Mouse (Mus musculus) adrenal gland, postnatal 25 days (tissue): ENCODE measurements around the gene Wfdc15a. TPM values are rescaled to one million over a fixed set of nuclear protein-coding genes. Genes with fewer than 3 reads are reported as not detected.
A peak's percentile ranks its signal among the peaks of the same experiment; 100 is the strongest.
"Not testable (repeated sequence)": the region's sequence is repeated elsewhere in the genome, so short reads cannot be mapped to it uniquely, and the experiment has no call there.

Experiments
- DNase-seq: peaks from one replicate; pipeline ENCODE4 v3.0.0; 2021; ENCODE audit warnings: mixed read lengths
- long read RNA-seq: library from polyadenylated mRNA; stranded (forward); transcript quantifications from one replicate; pipeline ENCODE4 v2.0.0, GENCODE M21; 2021
- total RNA-seq: library from RNA; stranded (reverse); gene quantifications from 2 replicates; pipeline ENCODE4 v1.2.3, GENCODE M21; 2021

The Wfdc15a gene
- not detected in 2 replicates for total RNA-seq
- long read RNA-seq, result 0 reads

DNA sequence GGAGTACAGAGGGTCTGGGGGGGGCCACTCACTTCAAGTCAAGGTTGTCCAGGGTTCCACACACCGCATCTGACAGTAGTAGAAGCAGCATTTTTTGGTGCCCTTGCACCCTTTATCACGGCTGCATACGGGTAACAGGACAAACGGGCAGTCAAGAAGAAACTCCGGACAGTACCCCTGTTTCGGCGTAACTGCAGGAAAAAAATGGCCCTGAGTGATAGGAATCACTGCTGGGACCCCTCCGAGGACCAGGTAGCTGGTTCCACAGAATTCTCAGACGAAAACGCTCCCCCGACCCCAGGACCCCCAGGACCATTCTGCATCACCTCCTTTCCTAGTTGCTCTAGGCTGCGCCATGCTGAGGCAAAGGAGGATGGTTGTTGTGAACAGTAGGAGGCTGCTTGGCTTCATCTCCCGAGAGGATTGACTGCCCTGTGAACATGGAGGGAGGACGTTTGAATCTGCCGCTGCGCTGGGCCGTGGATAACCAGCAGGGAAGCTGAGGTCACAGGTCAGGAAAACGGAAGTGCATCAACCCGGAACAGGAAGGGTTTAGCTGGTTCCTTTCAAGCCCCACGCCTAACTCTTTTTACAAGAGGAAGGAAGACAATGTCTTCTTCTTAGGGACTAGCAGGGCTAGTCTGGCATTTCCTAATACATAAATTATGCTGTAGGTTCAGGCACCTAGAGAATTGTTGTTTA is at the start of gene Wfdc15a:
TSS of gene Wfdc15a (minus strand) at position 505 of the 702 bp plus-strand sequence.
- DNase-seq, result no peak

DNA sequence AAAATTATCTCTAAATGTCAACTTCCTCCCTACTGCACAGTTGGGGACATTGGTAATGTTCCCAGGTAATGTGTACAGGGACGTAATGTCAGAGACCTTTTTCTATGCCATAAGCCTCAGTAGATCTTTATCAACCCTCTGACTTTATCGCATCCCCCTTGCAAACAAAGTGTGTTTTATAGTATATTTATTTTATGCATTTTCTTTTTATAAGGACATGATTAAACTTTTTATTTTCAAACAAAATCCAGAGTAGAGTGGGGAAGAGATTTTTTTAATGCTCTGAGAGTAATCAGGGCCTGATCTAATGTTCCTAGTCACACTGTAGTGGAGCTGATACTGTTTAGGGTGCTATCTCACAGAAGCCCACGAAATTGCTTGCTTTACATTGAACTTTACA is 38.4 kb upstream of the Wfdc15a start, which contains the start of gene Svs2:
TSS of gene Svs2 (minus strand) at position 101 of the 400 bp plus-strand sequence.
- no peak for DNase-seq

DNA sequence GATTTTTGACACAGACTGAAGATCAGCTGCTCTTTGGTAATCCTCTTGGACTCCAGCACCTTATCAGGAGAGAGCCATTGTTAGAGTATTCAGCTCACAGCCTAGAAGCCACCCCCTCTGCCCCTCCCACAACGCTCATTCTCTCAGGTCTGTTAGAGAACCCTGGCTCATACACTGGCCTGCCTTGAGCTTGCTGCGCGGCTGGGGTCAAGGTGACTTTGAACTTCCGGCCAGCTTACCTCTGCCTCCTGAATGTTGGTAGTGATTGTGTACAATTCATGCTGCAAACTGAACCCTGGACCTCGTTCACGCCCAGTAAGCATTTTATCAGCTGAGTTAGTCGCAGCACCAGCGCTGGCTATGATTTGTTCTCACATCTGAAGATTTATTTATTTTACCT is 32.7 kb upstream of the Wfdc15a start:
- no peak for DNase-seq

DNA sequence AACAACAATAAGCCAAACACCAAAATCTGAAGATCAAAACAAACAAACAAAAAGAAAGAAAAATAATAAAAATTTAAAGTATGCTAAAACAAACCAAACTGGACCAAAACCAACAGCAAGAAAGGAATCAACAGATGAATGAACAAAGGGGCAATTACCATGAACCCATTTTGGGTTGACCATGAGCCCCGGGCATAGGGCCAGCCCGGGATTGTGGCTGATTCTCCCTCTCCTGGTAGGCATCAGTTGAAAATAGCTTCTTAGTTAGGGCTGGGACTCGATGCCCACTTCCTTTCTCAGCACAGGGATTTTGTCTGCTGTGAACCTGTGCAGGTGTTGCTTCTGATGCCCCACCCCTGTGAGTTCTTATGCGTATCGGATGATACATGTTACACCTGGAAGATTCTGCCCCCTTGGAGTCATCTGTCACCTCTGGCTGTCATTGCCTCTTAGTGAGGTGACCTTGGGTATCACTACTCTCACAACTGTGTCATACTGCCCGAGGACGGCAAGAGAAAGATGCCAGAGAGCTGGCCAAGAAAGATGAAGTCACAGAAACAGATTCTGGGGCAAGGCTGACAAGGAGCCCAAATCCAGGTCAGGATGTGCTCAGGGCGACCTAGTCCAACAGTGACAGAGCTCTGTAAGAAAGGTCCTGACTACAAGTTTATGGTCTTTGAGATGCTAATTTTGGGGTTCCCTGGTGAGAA is 28.6 kb upstream of the Wfdc15a start:
- DNase-seq, result peak; percentile 12

DNA sequence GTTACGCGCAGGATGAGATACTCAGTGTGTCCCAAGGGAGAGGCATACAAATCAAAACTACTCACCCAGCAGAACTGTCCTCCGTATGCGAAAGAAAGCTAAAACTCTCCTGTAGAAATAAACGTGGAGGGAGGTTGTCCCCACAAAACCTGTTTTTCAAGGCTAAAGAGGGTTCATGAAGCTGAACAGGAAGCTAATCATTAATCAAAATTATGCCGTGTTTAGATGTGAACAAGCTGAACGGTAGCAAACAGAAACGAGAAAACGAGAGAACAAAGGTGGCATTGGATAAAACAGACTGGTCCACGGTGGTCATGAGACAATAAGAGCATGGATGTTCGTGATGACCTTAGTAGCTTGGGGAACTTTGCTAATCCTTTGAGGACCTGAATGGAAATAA is 21.6 kb upstream of the Wfdc15a start, which contains the start of gene Wfdc15b:
TSS of gene Wfdc15b (minus strand) at position 139 of the 400 bp plus-strand sequence.
- no peak for DNase-seq

DNA sequence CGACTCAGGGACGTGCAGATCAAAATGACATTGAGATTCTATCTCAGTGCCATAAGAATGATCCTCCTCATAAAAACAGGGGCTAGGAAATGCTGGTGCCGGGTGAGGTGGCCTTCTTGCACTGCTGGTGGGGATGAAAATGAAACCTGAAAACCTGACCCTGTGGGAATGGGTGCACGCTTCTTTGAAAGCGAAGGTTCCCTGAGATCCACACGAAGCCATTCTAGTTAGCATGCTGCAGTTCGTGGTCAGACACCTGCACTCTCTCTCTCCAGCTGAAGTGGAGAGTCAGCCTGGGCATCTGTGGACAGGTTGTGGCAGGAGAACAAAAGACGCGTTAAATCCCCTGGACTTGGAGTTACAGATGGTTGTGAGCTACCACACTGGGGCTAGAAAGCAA is 19.4 kb upstream of the Wfdc15a start:
- DNase-seq, result no peak

DNA sequence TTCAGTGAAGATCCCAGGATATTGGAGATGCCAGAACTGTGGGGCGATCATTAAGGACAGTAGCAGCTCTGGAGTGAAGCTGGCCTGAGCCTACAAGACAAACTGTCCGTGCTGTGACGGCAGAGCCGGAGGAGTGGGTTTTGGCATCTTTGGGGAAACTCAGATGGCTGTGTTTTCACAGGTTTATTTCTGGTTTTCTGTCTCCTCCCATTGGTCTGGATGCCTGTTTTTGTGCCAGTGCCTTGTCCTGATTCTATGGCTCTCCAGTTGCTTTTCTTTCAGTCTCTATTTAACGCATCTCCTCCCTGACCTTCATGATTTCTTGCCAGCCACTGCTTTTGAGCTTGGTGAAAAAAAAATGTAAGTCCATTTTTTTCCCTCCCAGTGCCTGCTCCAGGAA is 12.8 kb upstream of the Wfdc15a start:
- DNase-seq, result no peak

DNA sequence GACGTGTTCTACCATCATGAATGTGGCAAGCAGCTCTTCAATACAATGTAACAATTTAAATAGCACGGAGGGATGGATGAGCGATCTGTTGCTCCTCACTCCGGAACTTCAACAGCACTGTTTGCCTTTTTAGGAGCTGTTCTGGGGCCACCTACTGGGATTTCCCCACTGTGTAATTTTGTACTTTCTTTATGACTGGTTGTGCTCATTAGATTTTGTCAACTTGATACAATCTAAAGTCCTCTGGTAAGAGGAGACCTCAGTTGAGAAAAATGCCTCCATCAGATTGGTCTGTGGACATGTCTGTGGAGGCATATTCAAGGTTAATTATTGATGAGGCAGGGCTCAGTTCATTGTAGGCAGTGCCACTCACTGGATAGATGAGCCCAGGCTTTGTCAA is 11.0 kb upstream of the Wfdc15a start:
- DNase-seq, result no peak

DNA sequence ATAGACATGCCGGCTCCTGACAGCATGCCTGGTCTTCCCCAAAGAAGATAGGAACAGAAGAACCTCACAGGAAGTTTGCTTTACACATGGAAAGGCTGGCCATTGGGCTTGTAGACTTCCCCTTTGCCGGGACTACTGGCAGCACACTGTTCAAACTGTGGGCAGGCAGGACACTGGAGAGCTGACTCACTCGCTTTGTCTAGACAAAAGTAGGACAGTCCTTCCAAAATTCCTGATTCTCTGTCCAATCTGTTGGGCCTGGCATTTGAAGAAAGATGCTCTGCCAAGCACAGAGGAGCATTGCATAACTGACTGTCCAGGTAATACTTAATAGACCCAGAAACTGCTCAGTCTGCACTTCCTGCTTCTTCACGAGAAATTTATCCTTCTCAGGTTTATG is 6.7 kb upstream of the Wfdc15a start:
- no peak for DNase-seq

DNA sequence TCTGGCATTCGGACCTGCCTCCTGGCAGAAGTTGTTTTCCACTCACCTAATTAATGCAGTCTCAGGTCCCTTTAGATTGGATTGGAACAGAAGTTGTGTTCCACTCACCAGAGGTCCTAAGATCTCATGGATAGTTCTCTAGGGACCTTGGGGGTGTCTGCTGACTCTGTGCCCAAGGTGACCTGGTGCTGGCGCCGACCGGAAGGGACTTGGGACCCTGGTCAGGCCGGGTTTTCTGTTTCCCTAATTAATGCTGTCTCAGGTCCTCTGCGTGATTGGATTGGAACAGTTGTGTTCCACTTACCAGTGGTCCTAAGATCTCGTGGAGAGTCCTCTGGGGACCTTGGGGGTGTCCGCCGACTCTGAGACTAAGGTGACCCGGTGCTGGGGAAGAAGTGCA is 6.1 kb upstream of the Wfdc15a start:
- DNase-seq, result not testable (repeated sequence)

DNA sequence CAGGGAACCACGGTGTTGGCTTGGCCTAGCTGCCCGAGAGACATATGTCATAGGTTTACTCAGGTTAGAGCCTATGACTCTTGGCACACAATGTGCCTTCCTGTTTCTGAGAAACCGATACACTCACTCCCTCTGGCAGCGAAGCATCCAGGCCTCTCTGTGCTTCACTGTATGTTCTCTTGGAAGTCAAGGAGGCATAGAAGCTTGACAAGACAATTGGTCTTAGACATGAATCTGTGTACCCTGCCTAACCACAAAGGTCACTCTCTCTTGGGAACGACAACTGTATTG is 3.3 kb downstream of the Wfdc15a start:
- DNase-seq, result no peak

DNA sequence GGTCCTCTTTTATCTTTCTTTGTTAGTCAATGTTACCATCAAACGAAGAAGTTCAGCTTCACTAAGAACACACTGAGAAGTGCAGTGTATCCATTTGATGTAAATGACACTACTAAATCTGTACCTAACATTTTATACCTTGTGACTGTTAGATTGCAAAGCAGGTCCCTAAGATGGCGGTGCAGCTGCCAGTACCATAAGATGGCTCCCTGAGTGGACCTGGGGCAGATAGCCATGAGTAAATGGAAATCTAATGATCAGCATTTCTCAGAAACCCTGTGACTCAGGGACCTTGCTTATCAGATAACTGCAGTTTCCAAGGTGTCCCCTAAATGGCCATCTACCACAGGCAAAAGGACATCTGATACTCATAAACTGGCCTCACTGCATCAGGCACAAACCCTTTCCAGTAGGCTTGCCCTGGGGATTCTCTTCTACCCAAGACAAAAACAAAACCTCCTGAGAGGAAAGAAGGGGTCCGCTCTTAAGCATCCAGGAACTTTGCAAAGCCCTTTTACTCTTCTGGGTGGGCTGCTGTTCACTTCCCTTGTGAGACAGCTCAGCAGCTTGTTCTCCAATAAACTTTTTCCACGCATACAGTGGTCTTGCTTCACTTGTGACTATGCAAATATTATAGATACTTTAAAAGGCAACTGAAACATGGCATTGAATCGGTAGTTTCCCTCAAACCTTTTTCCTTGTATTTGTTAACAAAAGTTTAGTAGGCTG is 3.8 kb downstream of the Wfdc15a start:
- DNase-seq, result no peak

DNA sequence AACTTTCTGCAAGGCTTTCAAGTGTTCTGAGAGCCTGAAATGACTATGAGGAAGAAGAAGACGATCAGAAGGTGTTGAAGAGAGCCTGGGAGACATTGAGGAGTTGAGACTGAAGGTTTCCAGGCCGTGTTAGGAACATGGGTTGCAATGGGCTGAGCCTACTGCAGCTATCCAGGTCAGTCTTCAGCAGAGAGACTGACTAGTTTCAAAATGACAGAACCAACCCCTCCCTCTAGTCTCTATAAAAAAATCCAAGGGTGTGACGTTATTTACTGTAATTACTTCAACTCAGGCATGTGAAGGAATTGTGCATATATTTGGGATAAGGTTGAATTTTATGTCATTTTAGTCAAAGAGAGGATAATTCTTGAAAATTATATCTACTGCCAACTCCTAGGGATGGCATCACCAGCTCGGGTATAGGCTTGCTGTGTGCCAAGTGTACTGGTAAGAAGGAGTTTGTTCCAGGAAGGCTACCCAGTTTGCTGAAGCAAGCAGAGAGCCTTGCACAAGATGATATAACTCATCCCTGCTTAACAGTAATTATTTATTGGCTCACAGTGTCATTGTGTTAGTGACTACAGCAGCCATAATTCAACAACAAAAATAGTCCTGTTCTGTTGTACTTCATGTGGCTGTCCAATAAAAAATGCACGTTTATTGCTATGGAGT is 4.8 kb downstream of the Wfdc15a start:
- DNase-seq, result no peak

DNA sequence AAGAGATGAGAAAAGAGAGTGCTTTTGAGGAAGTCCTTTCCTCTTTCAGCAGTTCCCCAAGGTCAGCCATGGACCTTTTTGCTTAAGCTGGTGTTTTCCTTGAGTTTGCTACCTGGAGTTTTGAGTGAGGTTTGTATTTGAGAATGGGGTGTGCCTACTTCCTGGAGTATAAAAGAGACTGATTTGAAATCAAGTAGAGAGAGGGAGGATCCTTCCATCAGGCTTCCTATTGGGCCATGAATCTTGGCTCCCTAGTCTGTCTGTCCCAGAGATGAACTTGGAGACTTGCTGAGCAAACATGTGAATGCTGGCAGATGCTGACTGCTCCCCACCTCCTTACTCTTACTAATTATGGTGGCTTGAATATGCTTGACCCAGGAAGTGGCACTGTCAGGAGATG is 7.7 kb downstream of the Wfdc15a start:
- DNase-seq, result no peak

DNA sequence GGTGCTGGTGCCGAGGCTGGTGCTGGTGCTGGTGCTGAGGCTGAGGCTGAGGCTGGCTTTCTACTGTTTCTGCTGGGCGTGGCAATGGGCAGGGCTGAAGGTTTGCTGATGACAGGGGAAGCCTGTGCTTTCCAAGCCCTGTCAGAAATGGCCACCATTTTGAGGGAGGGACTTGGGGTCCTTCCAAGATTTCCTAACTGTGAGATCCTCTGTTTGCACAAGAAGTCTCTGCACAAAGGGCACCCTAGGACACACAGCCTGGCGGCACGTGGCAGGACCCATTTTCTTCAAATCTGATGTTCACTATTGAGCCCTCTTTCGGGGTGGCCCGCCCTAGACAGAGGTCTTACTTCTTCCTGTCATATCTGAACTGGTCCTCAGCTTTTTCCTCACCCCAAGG is 9.4 kb downstream of the Wfdc15a start, which contains the start of gene Wfdc12:
TSS of gene Wfdc12 (minus strand) at position 33 of the 400 bp plus-strand sequence.
- DNase-seq, result no peak

DNA sequence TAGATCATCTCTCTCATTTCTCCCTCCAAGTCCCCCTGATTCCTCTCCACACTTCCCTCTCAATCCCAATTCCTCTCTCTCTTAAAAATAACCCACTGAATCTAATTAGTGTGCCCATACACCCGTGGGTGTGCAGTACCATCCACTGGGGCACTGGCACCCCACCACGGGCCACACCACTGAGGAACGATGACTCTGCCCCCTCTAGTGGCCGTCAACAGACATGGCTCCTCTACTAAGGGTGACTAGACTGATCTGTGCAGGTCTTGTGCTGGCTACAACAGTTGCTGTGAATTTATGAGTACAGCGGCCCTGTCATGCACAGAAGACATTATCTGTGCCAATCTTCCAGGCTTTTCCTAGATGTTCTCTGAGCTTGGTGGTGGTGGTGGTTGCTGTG is 11.2 kb downstream of the Wfdc15a start:
- DNase-seq, result no peak

DNA sequence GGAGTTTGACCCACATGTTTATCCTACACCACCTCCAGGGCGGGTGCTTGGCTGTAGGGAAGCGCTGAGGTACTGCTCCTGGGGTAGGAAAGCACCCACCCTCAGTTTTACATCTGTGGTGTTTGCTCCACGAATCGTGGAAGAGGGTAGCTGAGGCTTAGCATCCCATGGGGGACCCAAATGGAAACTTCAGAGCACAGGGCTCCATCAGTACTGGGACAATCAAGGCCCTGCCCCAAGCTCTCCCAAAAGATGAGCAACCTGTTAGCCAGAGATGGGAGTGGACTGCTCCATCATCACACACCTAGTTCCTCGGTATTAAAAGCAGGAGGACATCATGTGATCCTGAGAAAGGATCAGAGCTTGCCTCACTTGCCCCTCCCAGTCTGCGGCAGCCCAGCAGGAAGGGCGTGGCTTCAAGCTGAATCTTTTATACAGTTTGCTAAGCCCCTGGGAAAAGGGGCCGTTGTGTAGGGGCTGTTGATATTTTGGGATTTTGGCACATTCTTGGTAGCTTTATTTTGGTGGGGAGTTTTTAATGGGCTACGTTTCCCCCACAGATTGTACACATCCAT is 15.7 kb downstream of the Wfdc15a start:
- no peak for DNase-seq

DNA sequence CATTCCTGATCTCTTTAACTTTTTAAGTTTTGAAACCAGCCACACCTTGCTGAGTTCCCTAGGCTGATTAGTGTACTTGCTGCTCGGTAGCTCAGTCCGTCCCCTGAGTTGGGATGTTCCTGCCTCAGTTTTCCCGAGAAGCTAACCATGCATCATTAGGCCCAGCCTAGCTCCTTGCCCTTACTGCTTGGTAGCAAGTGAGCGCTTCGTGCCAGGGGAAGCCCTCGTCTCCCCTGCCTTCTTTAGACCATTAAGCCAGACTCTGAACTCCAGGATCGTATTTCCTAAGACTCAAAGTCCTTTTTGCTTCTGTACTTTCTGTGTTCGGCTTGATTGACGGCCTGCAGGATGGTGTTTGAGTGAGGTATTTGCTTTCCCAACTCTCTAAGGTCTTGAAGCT is 16.6 kb downstream of the Wfdc15a start:
- no peak for DNase-seq

DNA sequence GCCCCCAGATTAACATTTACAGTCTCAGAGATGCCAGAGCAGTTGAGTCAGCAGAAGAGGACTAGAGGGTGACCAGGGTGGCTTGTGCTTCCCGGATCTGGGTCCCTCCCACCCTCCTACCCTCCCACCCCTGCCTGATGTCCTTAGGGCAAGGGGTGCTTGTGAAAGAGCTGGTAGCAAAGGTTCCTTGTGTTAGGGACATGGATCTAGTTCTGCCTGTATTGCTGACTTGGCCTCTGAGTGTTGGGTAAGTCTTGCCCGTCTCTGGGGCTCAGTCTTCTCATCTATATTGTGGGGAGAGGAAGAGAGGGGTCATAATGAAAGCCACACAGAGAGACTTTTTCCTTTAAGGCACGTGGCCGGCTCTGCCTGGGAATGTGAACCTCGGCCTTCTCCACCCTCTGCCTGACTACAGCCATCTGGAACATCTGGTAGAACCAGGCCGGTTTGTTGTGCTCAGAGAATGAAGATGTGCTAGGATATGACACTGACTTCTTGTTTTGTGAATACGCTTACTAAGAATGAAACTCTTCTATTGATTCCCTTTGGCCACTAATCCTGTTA is 17.2 kb downstream of the Wfdc15a start, which contains the start of gene Wfdc5:
TSS of gene Wfdc5 (minus strand) at position 51 of the 564 bp plus-strand sequence.
- DNase-seq, result no peak

DNA sequence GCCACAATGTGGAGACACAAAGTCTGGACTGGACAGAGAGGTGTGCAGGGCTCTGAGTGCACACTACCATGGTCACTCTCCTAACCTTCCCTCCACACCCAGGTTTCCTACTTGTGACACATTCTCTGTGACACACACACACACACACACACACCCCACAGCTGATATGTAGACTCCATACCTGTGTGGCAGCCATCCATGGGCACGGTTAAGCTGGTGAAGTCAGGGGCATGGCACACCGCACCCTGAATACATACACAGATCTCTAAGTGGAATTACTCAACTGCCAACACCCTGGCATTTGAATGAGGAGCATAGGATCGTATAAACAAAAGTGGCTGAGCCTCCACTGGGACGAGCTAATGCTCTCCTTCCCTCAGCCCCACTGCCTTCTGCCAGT is 19.2 kb downstream of the Wfdc15a start:
- DNase-seq, result no peak

DNA sequence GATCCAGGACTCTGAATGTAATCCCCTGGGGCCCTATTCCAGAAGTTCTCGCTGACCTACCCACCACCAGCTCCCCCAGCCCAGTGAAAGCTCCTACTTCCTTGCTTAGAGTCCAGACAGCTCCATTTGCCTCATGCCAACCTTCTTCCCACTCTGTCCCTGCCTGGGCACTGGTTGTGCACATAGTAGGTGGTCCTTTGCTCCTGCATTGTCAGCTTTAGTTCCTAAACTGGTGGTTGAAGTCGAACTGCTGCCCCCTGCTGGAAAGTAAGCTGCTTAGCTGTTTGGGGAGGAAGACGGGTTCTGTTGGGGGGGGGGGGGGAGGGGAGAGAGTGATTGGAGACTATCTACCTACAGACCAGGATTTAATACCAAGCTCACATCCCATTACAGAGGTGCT is 19.8 kb downstream of the Wfdc15a start:
- DNase-seq, result peak; percentile 43

DNA sequence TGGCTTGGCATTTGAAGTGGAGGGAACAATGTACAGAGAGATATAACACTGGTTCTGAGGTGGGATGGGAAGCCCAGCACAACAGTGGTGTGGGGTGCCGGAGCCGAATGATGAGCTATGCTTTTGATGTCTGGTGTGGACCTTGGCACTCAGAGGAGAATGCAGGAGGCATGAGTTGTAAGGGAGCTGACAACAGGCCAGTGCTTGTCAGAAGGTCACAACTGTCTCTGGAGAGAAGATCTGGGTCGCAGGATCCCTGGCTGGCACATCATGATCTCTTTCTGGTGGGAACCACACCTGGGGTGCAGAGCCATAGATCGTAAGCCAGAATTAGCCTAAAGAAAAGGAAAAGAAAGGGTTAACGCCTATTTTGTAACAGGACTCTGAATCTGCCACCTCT is 22.1 kb downstream of the Wfdc15a start:
- no peak for DNase-seq
